Mouse (Mus musculus) midbrain, embryonic 10.5 days (tissue): ENCODE data around the gene Kremen2. TPM values are rescaled to one million over a fixed set of nuclear protein-coding genes. Genes with fewer than 3 reads are reported as not detected.
A peak's percentile ranks its signal among the peaks of the same experiment; 100 is the strongest.

Source experiments
- DNase-seq: peaks from one replicate; pipeline ENCODE4 v3.0.0-alpha.2; 2017; ENCODE audit warnings: low spot score
- H3K27ac ChIP-seq: fragments of 300-500 bp; sonication (generic); replicated peaks from 2 replicates; pipeline ENCODE4 v1.5.1; 2016; ENCODE audit warnings: mild to moderate bottlenecking
- H3K27me3 ChIP-seq: fragments of 300-500 bp; sonication (generic); 2 replicates; pipeline ENCODE4 v1.6.1; 2016; ENCODE audit warnings: low read depth, mild to moderate bottlenecking; ENCODE audit not compliant: poor library complexity, severe bottlenecking
- H3K36me3 ChIP-seq: fragments of 300-500 bp; sonication (generic); 2 replicates; pipeline ENCODE4 v1.6.1; 2016; ENCODE audit warnings: mild to moderate bottlenecking, moderate library complexity
- H3K4me1 ChIP-seq: fragments of 300-500 bp; sonication (generic); 2 replicates; pipeline ENCODE4 v1.6.1; 2016
- H3K4me3 ChIP-seq: fragments of 300-500 bp; sonication (generic); 2 replicates; pipeline ENCODE4 v1.5.1; 2016; ENCODE audit warnings: mild to moderate bottlenecking, moderate library complexity
- H3K9me3 ChIP-seq: fragments of 300-500 bp; sonication (generic); replicated peaks from 2 replicates; pipeline ENCODE4 v1.6.1; 2016; ENCODE audit warnings: mild to moderate bottlenecking
- WGBS: fragments of 180-500 bp; shearing (Covaris S2); methylation state at CpG from one replicate; pipeline ENCODE4 v1.1.7; 2016; 5-methylcytosine and 5-hydroxymethylcytosine counted together
- polyA plus RNA-seq: library from polyadenylated mRNA; unstranded; fragments of >200 nt; fragmentation: Nextera tagmentation; extraction: Ambion mirVana; gene quantifications from 2 replicates; pipeline ENCODE4 v1.2.1, GENCODE M21; 2016

Gene Kremen2
- polyA plus RNA-seq, 1 experiment from 2014 or later = 2.3 TPM

DNA sequence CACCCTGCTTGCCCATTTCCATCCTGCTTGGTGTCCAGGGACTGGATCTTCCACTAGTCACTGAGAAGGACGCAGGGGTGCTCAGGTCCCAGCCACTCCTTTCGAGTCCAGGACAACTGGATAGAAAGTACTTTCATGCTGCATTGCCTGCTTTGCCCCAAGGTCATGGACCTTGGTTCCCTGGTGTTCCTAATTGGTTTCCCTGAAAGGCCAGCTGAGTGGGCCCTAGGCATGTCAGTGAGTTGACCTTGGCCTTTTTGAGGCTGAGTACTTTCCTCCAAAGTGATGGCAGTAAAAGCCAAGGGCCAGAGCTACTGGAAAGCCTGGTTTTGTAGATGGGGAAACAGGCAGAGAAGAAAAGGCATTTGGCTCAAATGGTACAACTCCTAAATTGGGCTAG is 23.7 kb downstream of the Kremen2 start:
- Histone ChIP-seq H3K36me3 (no peaks in the 10 kb centered on the region), H3K4me3 (no peak overlapping the region), H3K4me1 (peaks cover 14% of the 10 kb centered on the region), H3K27me3 (no peaks in the 10 kb centered on the region; the same call in 1 of the 2 replicates), H3K9me3 (no peaks in the 10 kb centered on the region), H3K27ac (no peak overlapping the region)
- no peak for DNase-seq
- 85% methylated on average over 2 of the region's 2 CpGs for WGBS

DNA sequence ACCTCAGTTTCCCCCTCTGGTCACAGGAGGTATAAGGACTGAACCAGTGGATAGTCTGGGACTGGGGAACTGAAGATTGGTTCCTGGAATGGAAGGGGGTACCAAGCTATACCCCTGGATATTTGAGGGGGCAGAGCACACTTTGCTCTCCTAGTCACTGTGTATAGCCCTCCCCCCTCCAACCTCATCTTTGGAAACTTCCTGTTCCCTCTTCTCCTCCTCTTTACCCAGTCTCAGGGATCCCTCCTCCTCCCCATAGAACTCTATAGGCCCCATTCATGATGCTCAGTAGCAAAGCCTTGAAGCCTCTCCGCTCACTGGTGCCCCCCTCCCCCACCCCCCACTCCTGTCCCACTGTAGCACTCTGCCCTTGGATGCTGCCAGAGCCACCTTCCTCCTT is 26.2 kb downstream of the Kremen2 start:
- WGBS = 36% methylated on average over 1 of the region's 1 CpGs

DNA sequence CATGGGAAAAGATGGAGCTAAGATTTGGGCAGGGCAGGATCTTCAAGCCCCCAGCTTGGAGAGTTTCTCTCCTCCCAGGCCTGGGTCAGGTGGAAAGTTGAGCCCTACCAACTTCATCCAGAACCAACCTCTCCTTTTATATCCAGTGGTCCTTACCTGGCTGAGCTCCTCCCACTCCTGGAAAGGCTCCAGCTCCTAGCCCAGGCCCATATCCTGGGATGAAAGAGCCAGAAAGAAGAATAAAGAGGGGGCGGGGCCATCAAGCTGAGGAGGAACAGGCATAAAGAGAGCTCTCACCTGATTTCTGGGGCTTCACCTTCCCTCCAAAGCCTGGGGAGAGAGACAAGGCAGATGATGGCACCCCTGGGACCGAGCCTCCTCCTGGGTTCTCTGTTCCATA is 28.6 kb downstream of the Kremen2 start:
- H3K4me3 ChIP-seq = no peak overlapping the region
- 69% methylated on average over 2 of the region's 2 CpGs for WGBS
- DNase-seq = no peak
- no peaks in the 10 kb centered on the region for H3K27me3 ChIP-seq
- H3K9me3 ChIP-seq = no peaks in the 10 kb centered on the region
- no peaks in the 10 kb centered on the region for H3K4me1 ChIP-seq
- H3K27ac ChIP-seq = no peak overlapping the region
- H3K36me3 ChIP-seq = no peaks in the 10 kb centered on the region

More for the DNA sequence above, 26.2 kb downstream of the Kremen2 start:
- Histone ChIP-seq H3K9me3 (no peaks in the 10 kb centered on the region), H3K27ac (no peak overlapping the region), H3K4me3 (no peak overlapping the region), H3K4me1 (no peaks in the 10 kb centered on the region), H3K27me3 (no peaks in the 10 kb centered on the region), H3K36me3 (no peaks in the 10 kb centered on the region)
- DNase-seq = no peak

DNA sequence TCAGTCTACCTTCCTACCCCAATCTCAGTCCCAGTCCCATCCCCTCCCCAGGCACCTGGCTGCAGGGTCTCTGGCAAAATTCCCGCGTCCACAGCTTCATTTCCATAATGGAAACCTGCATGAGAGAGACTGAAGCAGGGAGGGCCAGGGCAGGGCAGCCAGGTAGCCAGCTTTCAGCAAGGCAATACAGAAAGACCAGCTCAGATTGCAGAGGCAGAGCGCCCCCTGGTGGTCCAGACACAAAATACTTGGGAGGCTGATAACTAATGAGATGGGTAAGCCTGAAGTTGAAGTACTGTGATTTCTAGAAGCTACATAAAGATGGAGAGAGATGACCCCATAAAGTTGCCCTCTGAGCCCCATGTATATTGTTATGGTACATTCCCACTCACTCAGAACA is 39.4 kb downstream of the Kremen2 start:
- peak; percentile 84 for DNase-seq

DNA sequence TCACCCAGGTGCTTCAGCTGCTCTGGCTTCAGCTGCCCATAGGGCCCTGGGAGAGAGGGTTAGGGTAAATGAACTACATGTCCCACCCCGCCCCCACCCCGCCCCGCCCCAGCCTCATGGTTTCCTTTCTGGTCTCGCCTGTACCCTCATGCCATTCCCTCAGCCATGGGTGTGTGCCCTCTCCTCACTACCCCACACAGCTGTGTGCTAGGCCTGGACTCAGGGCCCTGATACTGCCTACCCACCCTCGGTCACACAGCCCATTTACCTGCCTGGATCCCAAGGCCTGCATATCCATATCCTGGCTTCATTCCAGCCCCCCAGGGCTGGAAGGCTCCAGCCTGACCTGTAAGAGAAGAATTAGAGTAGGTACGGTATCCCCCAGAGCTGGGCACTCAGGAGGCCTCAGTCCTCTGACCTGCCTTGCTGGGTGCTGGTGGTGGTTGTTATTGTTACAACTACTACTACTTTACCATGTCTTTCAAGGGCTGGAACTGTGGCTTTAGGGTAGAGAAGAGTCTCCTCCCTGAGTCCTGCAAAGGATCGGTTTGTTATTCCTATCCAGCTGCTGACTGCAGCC is 40.0 kb downstream of the Kremen2 start:
- Histone ChIP-seq H3K36me3 (no peaks in the 10 kb centered on the region), H3K4me3 (no peak overlapping the region), H3K9me3 (no peaks in the 10 kb centered on the region), H3K27me3 (peaks cover 24% of the 10 kb centered on the region), H3K27ac (no peak overlapping the region), H3K4me1 (no peaks in the 10 kb centered on the region)
- 75% methylated on average over 7 of the region's 7 CpGs for WGBS
- no peak for DNase-seq

More for the DNA sequence above, 39.4 kb downstream of the Kremen2 start:
- Histone ChIP-seq H3K27ac (no peak overlapping the region), H3K27me3 (peaks cover 19% of the 10 kb centered on the region), H3K4me1 (no peaks in the 10 kb centered on the region), H3K36me3 (no peaks in the 10 kb centered on the region), H3K4me3 (no peak overlapping the region), H3K9me3 (no peaks in the 10 kb centered on the region)
- 0% methylated on average over 3 of the region's 3 CpGs for WGBS

DNA sequence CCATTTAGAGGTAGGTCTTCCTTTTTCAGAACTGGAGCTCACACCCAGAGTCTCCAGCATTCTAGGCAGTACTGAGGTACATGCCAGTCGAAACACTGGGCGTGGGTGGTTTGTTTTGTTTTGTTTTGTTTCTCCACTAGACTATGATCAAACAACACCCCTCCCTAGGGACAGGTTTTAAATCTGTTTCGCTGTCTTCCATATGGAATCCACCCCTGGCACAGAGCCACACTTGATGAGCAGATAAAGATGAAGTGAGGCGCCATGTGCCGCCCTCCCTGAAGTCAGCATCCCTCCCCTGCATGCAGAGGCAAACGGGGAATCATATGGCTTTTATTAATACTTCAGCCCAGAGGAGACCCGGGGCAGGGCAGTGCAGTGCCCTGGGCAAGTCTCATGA is 40.9 kb downstream of the Kremen2 start:
- WGBS = 68% methylated on average over 7 of the region's 7 CpGs
- no peaks in the 10 kb centered on the region for H3K9me3 ChIP-seq
- H3K27me3 ChIP-seq = peaks cover 25% of the 10 kb centered on the region
- no peak overlapping the region for H3K27ac ChIP-seq
- no peaks in the 10 kb centered on the region for H3K36me3 ChIP-seq
- no peak overlapping the region for H3K4me3 ChIP-seq
- peaks cover 3% of the 10 kb centered on the region for H3K4me1 ChIP-seq
- DNase-seq = no peak

DNA sequence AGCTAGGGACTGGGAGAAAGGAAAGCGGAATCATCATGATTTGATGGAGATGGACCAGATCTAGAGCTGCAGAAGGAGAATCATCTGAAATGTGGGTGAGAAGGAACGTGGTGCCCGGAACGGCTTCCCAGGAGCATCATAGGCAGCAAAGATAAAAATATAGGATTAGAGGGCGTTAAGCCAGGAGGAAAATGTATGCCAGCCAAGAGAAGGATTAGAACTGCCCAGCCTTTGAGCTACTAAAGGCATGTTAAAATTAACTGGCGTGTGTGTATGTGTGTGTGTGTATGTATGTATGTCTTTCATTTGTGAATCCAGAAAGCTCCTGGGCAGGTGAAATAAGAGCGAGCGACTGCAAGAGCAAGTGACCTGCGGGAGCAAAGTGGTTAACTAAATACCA is 42.3 kb downstream of the Kremen2 start:
- Histone ChIP-seq H3K4me3 (no peak overlapping the region), H3K4me1 (peaks cover 12% of the 10 kb centered on the region), H3K36me3 (no peaks in the 10 kb centered on the region), H3K27me3 (peaks cover 39% of the 10 kb centered on the region), H3K27ac (no peak overlapping the region), H3K9me3 (no peaks in the 10 kb centered on the region)
- WGBS = 86% methylated on average over 9 of the region's 9 CpGs
- DNase-seq = no peak

DNA sequence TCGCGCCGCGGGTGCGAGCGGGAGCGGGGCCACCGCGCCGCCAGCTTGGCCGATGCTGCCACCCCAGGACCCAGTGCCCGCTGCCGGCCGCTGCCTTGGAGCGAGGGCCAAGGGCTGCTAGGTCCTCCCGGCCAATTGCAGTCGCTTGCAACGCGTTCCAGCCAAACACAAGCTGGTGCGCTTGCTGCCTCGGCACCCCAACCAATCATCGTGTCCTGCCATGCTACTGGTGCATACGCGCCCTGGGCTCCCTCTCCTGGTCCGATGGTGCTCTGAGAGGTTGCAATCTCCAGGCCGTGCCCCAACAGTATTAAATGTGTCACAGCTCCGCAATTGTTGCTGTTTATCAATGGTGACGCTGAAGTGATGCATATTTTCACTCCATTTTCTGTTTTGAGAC is 45.6 kb downstream of the Kremen2 start:
- Histone ChIP-seq H3K4me1 (peaks cover 16% of the 10 kb centered on the region), H3K4me3 (peak overlapping the region; percentile 80), H3K36me3 (no peaks in the 10 kb centered on the region), H3K27ac (peak overlapping the region; percentile 49; the same call in 1 of the 2 replicates), H3K9me3 (no peaks in the 10 kb centered on the region), H3K27me3 (peaks cover 60% of the 10 kb centered on the region)
- DNase-seq = peak; percentile 88
- 2% methylated on average over 26 of the region's 28 CpGs for WGBS

DNA sequence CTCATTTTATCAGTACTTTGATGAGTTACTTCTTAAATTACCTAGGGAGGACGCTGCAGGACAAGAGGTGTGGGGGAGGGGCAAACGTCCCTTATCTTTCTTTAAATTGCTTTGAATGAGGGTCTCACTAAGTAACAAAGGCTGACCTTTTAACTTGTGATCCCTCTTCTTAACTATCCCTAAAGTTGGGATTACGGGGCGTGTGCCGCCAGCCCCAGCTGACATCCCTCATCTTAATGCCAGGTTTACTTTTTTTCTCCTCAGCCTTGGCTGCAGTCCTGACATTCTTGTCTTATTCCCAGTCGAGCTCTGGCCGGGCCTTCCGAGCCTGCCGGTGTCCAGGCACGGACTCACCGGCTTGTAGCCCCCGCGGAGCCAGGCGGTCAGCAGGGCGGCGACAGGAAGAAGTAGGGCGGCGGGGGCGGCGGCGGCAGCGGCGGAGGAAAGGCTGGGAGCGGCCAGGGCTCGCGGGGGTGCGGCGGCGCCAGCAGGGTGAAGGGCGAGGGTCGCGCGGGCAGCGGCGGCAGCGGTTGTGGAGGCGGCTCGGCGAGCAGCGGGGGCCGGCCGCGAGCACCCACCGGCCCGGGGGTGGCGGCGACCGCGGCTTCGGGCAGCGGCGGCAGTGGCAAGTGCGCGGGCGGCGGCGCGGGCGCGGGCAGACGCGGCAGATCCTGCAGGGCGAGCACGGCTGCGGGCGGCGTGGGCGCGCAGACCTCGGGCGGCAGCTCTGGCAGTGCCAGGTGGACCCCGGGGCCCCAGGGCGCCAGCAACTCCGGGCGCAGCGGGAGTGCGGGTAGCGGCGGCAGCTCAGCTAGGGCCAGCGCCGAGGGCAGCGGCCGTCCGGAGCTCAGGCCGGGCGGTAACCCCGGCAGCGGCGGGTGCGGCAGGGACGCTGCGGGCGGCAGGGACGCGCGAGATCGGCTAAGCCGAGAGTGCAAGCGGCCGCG is 46.2 kb downstream of the Kremen2 start:
- H3K27ac ChIP-seq = peak overlapping the region; percentile 49; the same call in 1 of the 2 replicates
- peaks cover 60% of the 10 kb centered on the region for H3K27me3 ChIP-seq
- H3K4me3 ChIP-seq = peak overlapping the region; percentile 80
- no peaks in the 10 kb centered on the region for H3K9me3 ChIP-seq
- H3K36me3 ChIP-seq = no peaks in the 10 kb centered on the region
- under 1% methylated on average over 100 of the region's 101 CpGs for WGBS
- H3K4me1 ChIP-seq = peaks cover 16% of the 10 kb centered on the region
- DNase-seq = peak; percentile 41

DNA sequence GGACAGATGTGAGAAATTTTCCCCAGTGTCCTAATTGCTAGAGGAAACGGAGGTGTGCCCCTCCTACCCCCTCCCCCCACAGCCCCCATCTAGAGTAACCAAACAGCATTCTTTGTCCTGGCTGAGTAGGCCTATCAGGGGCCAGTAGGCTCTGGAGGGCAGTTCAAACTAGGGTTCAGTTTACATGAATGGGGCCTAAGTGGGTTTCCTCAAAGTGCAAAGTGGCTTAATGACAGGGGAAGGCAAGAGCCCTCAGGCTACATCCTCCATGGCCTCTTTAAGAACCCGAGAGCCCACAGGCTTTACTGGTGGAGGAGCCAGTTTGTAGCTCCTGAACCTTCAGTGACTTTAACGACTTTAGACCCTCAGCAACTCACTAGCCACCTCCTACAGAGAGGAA is 49.8 kb downstream of the Kremen2 start:
- Histone ChIP-seq H3K4me1 (peaks cover 16% of the 10 kb centered on the region), H3K4me3 (no peak overlapping the region), H3K27me3 (peaks cover 45% of the 10 kb centered on the region), H3K9me3 (no peaks in the 10 kb centered on the region), H3K27ac (no peak overlapping the region), H3K36me3 (no peaks in the 10 kb centered on the region)
- WGBS = 23% methylated on average over 3 of the region's 3 CpGs
- DNase-seq = no peak

DNA sequence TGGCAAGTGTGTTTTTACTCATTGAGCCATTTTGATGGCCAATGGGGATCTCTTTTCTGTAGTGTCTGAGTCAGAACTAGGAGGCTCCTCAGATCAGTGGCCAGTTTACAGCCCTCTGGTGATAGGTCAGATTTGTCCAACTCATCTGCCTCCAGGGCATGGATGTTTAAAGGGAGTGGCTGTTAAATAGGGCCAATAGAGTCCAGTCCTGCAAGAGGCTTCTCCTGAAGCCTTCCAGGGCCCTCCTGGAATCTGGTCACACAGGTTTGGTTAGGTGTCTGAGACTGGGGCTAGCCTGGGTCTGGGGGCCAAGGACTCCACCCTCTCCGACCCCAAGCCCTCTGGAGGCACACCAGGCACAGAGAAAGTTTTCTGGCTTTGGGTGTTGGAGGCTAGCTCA is 51.1 kb downstream of the Kremen2 start:
- H3K4me3 ChIP-seq = no peak overlapping the region
- no peak for DNase-seq
- peaks cover 11% of the 10 kb centered on the region for H3K4me1 ChIP-seq
- no peaks in the 10 kb centered on the region for H3K9me3 ChIP-seq
- H3K27ac ChIP-seq = no peak overlapping the region
- no peaks in the 10 kb centered on the region for H3K36me3 ChIP-seq
- WGBS = 69% methylated on average over 1 of the region's 1 CpGs
- peaks cover 33% of the 10 kb centered on the region for H3K27me3 ChIP-seq
